Mouse (Mus musculus): Measurements from ENCODE around the gene Ttc28. TPM values are rescaled to one million over a fixed set of nuclear protein-coding genes. Genes with fewer than 3 reads are reported as not detected.

Ttc28 gene
- polyA plus RNA-seq, 1 experiment = 6.8 TPM

GRCm38 (mm10) chr5:111194829-111195228 is 315.2 kb downstream of the Ttc28 start:
- H3K27me3 ChIP-seq (ENCODE audit: control insufficient read depth, insufficient read depth, low read length) = no peaks in the 10 kb centered on the region
- no peak overlapping the region for H3K4me3 ChIP-seq (ENCODE audit: extremely low read depth, insufficient read depth, insufficient read length)
- WGBS = 51% methylated on average over 2 of the region's 2 CpGs
- DNase-seq (ENCODE audit: low read depth in 1 of 2, low spot score in 2 of 2) = no peak
- no peak overlapping the region for H3K27ac ChIP-seq (ENCODE audit: insufficient read depth, low read length)
- TF ChIP-seq CTCF (IDR thresholded peaks at IDR 0.05; ENCODE audit: extremely low read depth, insufficient read depth, insufficient read length, insufficient replicate concordance) (no peak), POLR2A (IDR thresholded peaks at IDR 0.05; ENCODE audit: low read depth, low read length) (no peak)
- H3K36me3 ChIP-seq (ENCODE audit: control insufficient read depth, insufficient read depth, low read length) = no peaks in the 10 kb centered on the region
- H3K4me1 ChIP-seq (ENCODE audit: control insufficient read depth, insufficient read depth, insufficient read length) = peaks cover 6% of the 10 kb centered on the region; the same call in 1 of the 2 replicates

DNA sequence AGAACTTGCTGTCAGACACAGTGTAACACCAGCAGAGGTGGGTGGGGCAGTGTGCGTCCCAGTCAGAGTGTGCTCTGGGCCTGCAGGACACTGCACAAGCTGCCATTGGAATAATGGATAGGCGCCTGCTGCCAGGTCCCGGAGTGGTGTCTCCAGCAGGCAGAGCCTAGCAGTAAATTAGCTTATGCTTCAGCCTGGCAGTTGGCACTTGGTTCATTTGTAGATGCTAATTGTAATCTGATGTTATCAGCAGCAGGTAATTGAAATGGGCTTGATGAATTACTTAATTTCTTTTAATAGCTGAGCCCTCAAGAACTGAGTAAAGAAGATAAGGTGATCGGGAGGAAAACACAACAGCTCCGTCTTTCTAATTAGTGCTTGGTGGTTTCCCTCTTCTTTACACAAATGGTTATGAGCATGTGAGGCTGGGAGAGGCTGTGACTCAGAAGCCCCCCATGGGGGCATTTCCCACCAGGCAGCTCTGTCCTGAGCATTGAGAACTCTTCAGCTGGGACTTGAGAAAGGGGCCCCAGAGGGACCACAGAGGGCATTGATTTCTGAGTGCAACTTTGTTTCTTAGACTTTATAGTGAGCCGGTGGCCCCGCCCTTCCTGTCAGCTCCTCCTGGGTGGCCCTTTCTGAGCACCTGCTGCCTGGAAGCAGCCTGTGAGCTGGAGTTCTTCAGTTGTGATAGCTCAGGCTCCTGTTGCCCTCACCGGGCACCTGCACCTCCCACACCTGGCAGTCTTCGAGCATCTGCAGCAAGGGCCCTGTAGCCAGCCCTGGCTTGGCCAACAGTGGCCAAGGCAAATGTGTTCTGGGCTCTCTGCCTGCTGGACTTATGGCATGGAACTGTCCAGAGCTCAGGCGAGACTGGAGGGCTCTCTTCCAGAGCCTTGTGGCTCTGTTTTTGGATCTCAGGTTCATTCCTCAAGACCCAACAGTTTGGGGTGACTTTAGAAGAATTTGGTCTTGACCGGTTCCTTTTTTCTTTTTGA is 316.2 kb downstream of the Ttc28 start:
- TF ChIP-seq POLR2A (IDR thresholded peaks at IDR 0.05; ENCODE audit: low read depth, low read length) (no peak), CTCF (IDR thresholded peaks at IDR 0.05; ENCODE audit: extremely low read depth, insufficient read depth, insufficient read length, insufficient replicate concordance) (no peak)
- H3K4me1 ChIP-seq (ENCODE audit: control insufficient read depth, insufficient read depth, insufficient read length) = peaks cover 11% of the 10 kb centered on the region
- H3K4me3 ChIP-seq (ENCODE audit: extremely low read depth, insufficient read depth, insufficient read length) = no peak overlapping the region
- peak in 1 of 2 experiments; percentile 31 for DNase-seq (ENCODE audit: low read depth in 1 of 2, low spot score in 2 of 2)
- H3K36me3 ChIP-seq (ENCODE audit: control insufficient read depth, insufficient read depth, low read length) = no peaks in the 10 kb centered on the region
- H3K27me3 ChIP-seq (ENCODE audit: control insufficient read depth, insufficient read depth, low read length) = no peaks in the 10 kb centered on the region
- WGBS = 73% methylated on average over 11 of the region's 11 CpGs
- H3K27ac ChIP-seq (ENCODE audit: insufficient read depth, low read length) = no peak overlapping the region

DNA sequence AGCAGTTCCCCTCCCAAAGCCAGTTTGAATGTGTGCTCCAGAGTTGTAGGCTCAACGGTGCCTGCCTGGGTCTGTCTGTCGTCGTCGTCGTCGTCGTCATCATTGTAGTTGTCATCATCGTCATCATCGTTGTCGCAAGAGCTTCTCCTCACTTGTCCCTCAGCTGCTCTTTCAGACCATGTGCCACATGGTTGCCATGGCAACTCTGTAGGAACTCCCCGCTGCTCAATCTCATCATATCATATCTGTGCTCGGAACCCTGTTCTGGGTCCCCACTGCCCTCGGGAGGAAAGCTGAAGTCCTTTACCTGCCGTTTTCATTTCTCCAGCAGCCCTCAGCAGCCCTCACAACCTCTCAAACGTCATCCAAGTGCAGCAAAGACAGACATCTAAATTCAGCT is 318.1 kb downstream of the Ttc28 start:
- no peak for DNase-seq (ENCODE audit: low read depth in 1 of 2, low spot score in 2 of 2)
- Histone ChIP-seq H3K27me3 (ENCODE audit: control insufficient read depth, insufficient read depth, low read length) (no peaks in the 10 kb centered on the region), H3K4me3 (ENCODE audit: extremely low read depth, insufficient read depth, insufficient read length) (no peak overlapping the region), H3K27ac (ENCODE audit: insufficient read depth, low read length) (no peak overlapping the region), H3K4me1 (ENCODE audit: control insufficient read depth, insufficient read depth, insufficient read length) (peaks cover 12% of the 10 kb centered on the region), H3K36me3 (ENCODE audit: control insufficient read depth, insufficient read depth, low read length) (no peaks in the 10 kb centered on the region)
- WGBS = 93% methylated on average over 15 of the region's 15 CpGs
- TF ChIP-seq POLR2A (IDR thresholded peaks at IDR 0.05; ENCODE audit: low read depth, low read length) = no peak

GRCm38 (mm10) chr5:111200167-111200840 is 320.7 kb downstream of the Ttc28 start:
- no peak overlapping the region for H3K4me3 ChIP-seq (ENCODE audit: extremely low read depth, insufficient read depth, insufficient read length)
- 25% methylated on average over 15 of the region's 15 CpGs for WGBS
- H3K4me1 ChIP-seq (ENCODE audit: control insufficient read depth, insufficient read depth, insufficient read length) = peaks cover 12% of the 10 kb centered on the region
- peak in 1 of 2 experiments; percentile 37 for DNase-seq (ENCODE audit: low read depth in 1 of 2, low spot score in 2 of 2)
- peak overlapping the region; percentile 55; the same call in 1 of the 2 replicates for H3K27ac ChIP-seq (ENCODE audit: insufficient read depth, low read length)
- no peak for TF ChIP-seq CTCF (IDR thresholded peaks at IDR 0.05; ENCODE audit: extremely low read depth, insufficient read depth, insufficient read length, insufficient replicate concordance)
- TF ChIP-seq POLR2A (IDR thresholded peaks at IDR 0.05; ENCODE audit: low read depth, low read length) = no peak
- H3K27me3 ChIP-seq (ENCODE audit: control insufficient read depth, insufficient read depth, low read length) = no peaks in the 10 kb centered on the region
- H3K36me3 ChIP-seq (ENCODE audit: control insufficient read depth, insufficient read depth, low read length) = no peaks in the 10 kb centered on the region

- no peak for TF ChIP-seq POLR2A (IDR thresholded peaks at IDR 0.05; ENCODE audit: low read depth, low read length)
- no peak for TF ChIP-seq CTCF (IDR thresholded peaks at IDR 0.05; ENCODE audit: extremely low read depth, insufficient read depth, insufficient read length, insufficient replicate concordance)
- Histone ChIP-seq H3K4me1 (ENCODE audit: control insufficient read depth, insufficient read depth, insufficient read length) (peaks cover 11% of the 10 kb centered on the region), H3K27ac (ENCODE audit: insufficient read depth, low read length) (no peak overlapping the region; the same call in 1 of the 2 replicates), H3K4me3 (ENCODE audit: extremely low read depth, insufficient read depth, insufficient read length) (no peak overlapping the region), H3K36me3 (ENCODE audit: control insufficient read depth, insufficient read depth, low read length) (no peaks in the 10 kb centered on the region), H3K27me3 (ENCODE audit: control insufficient read depth, insufficient read depth, low read length) (no peaks in the 10 kb centered on the region)
- no peak for DNase-seq (ENCODE audit: low read depth in 1 of 2, low spot score in 2 of 2)
- WGBS = 70% methylated on average over 16 of the region's 16 CpGs
These were observed 321.5 kb downstream of the Ttc28 start for GRCm38 (mm10) chr5:111200915-111201610.

DNA sequence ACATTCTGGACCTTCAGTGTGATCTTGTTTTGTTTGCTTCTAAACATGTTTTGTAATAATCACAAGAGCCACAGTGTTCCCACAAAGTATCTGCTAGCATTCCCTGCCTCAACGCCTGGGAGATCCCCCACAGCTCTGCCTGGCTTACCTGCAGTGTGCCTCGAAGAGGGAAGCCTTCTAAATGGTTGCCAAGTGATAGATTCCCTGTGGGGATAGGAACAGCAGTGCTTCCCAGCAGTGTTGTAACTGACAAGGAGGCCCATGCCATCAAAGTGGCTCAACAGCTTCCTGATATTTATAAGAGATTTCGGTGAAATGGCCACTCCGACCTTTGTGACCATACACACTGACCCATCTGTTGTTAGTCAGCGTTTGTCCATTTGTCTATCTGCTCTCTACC is 324.6 kb downstream of the Ttc28 start:
- no peak for TF ChIP-seq POLR2A (IDR thresholded peaks at IDR 0.05; ENCODE audit: low read depth, low read length)
- TF ChIP-seq CTCF (IDR thresholded peaks at IDR 0.05; ENCODE audit: extremely low read depth, insufficient read depth, insufficient read length, insufficient replicate concordance) = no peak
- H3K36me3 ChIP-seq (ENCODE audit: control insufficient read depth, insufficient read depth, low read length) = no peaks in the 10 kb centered on the region
- H3K4me3 ChIP-seq (ENCODE audit: extremely low read depth, insufficient read depth, insufficient read length) = no peak overlapping the region
- no peaks in the 10 kb centered on the region for H3K27me3 ChIP-seq (ENCODE audit: control insufficient read depth, insufficient read depth, low read length)
- H3K4me1 ChIP-seq (ENCODE audit: control insufficient read depth, insufficient read depth, insufficient read length) = peaks cover 10% of the 10 kb centered on the region
- H3K27ac ChIP-seq (ENCODE audit: insufficient read depth, low read length) = no peak overlapping the region
- no peak for DNase-seq (ENCODE audit: low read depth in 1 of 2, low spot score in 2 of 2)
- 84% methylated on average over 5 of the region's 5 CpGs for WGBS

Data from spleen, adult 2 months (tissue).